Mouse (Mus musculus) stomach, postnatal 0 days (tissue): ENCODE measurements around the gene Pcnx2. TPM values are rescaled to one million over a fixed set of nuclear protein-coding genes. Genes with fewer than 3 reads are reported as not detected.

ENCODE experiments used
- ATAC-seq: fragments of 200-750 bp; cut with Nextera tagmentation; 2 replicates; pipeline ENCODE4 v1.8.0; 2017; ENCODE audit not compliant: low FRiP score, low TSS enrichment
- DNase-seq: peaks from one replicate; pipeline ENCODE4 v3.0.0-alpha.2; 2016; ENCODE audit warnings: low spot score
- H3K27ac ChIP-seq: fragments of 300-500 bp; sonication (generic); replicated peaks from 2 replicates; pipeline ENCODE4 v1.5.1; 2014; ENCODE audit warnings: mild to moderate bottlenecking, control low read depth
- H3K27me3 ChIP-seq: fragments of 300-500 bp; sonication (generic); 2 replicates; pipeline ENCODE4 v1.6.1; 2014; ENCODE audit warnings: low read length; ENCODE audit not compliant: control insufficient read depth, insufficient read depth
- H3K36me3 ChIP-seq: fragments of 300-500 bp; sonication (generic); 2 replicates; pipeline ENCODE4 v1.6.1; 2014; ENCODE audit warnings: low read length, mixed read lengths; ENCODE audit not compliant: control insufficient read depth, insufficient read depth
- H3K4me1 ChIP-seq: fragments of 300-500 bp; sonication (generic); replicated peaks from 2 replicates; pipeline ENCODE4 v1.6.1; 2014; ENCODE audit warnings: antibody characterized with exemption; ENCODE audit not compliant: control insufficient read depth, insufficient read depth
- H3K4me2 ChIP-seq: fragments of 300-500 bp; sonication (generic); replicated peaks from 2 replicates; pipeline ENCODE4 v1.6.1; 2014; ENCODE audit warnings: low read depth, mild to moderate bottlenecking, control low read depth, moderate library complexity
- H3K4me3 ChIP-seq: fragments of 300-500 bp; sonication (generic); 2 replicates; pipeline ENCODE4 v1.5.1; 2014; ENCODE audit warnings: low read depth, low read length, control low read depth
- H3K9ac ChIP-seq: fragments of 300-500 bp; sonication (generic); 2 replicates; pipeline ENCODE4 v1.6.1; 2014; ENCODE audit warnings: mild to moderate bottlenecking, low read length, control low read depth, mixed read lengths
- H3K9me3 ChIP-seq: fragments of 300-500 bp; sonication (generic); 2 replicates; pipeline ENCODE4 v1.6.1; 2016; ENCODE audit warnings: low read length; ENCODE audit not compliant: control insufficient read depth
- CTCF ChIP-seq: IDR thresholded peaks from 2 replicates; pipeline ENCODE4 v1.5.1; 2016; ENCODE audit warnings: antibody characterized with exemption, low read depth, mild to moderate bottlenecking, moderate library complexity
- EP300 ChIP-seq: optimal IDR thresholded peaks from 2 replicates; pipeline ENCODE3; 2016; ENCODE audit warnings: antibody characterized with exemption
- WGBS: fragments of 180-500 bp; shearing (Covaris S2); extraction: QIAGEN DNeasy Blood & Tissue Kit; methylation state at CpG from one replicate; pipeline ENCODE4 v1.1.7; 2014; 5-methylcytosine and 5-hydroxymethylcytosine counted together
- polyA plus RNA-seq: library from polyadenylated mRNA; unstranded; fragments of >200 nt; fragmentation: Nextera tagmentation; extraction: Ambion mirVana; gene quantifications from 2 replicates; pipeline ENCODE4 v1.2.1, GENCODE M21; 2015

Pcnx2 gene
- polyA plus RNA-seq, 1 experiment from 2014 or later: 0.17 TPM

DNA sequence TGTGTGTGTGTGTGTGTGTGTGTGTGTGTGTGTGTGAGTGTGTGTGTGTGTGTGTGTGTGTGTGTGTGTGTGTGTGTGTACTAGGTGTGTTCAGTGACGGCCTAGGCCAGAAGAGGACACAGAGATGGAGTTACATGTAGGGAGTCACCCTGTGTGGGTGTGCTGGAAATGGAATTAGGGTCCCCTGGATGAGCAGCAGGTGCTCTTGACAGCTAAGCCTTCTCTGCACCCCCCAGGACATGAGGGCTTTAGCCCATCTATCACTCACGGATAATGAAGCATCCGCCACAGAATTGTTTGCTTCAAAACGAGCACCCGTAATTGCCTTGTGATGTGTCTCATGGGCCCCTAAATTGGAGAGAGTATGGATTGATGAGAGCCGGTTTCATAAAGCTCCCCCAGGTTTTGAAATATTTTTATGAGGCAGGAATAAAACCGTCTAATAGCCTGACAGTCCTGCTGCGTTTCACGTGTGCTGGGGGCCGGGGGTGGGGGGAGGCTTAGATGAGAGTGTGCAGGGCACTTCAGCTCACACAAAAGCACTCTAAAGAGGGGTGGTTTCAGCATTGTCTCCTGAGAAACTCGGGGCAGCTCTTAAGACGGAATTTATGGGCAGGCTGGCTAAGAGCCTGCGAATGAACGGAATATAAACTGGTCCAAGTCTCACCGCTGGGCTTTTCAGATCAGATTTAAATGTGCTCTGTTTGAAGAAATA lies 54.8 kb downstream of the Pcnx2 start:
- H3K9me3 ChIP-seq: no peaks in the 10 kb centered on the region
- TF ChIP-seq CTCF (no peak), EP300 (no peak)
- H3K9ac ChIP-seq: no peak overlapping the region
- no peaks in the 10 kb centered on the region for H3K36me3 ChIP-seq
- no peak for DNase-seq
- 57% methylated on average over 15 of the region's 15 CpGs for WGBS
- no peak overlapping the region for H3K27ac ChIP-seq
- H3K27me3 ChIP-seq: no peaks in the 10 kb centered on the region
- H3K4me3 ChIP-seq: no peak overlapping the region
- H3K4me1 ChIP-seq: no peaks in the 10 kb centered on the region
- ATAC-seq: no peak
- no peak overlapping the region for H3K4me2 ChIP-seq

DNA sequence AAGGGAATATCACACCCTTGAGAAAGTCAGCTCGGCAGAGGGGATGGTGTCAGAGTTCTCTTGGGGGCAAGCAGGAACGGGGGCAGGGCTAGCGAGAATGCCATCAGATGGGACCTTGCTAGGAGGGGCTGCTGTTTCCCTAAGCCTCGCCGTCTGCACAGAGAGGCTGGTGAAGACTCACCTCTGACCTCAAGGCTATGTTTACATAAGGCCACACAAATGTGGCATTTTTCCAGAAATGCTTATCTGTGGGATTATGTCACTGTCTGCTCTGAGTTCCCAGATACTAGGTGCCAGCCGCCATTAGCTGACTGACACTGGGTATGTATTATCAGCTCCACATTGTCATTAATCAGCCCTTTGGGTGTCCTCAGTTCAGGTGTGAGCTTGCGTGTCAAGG lies 56.0 kb downstream of the Pcnx2 start:
- DNase-seq: no peak
- Histone ChIP-seq H3K4me1 (no peaks in the 10 kb centered on the region), H3K9me3 (no peaks in the 10 kb centered on the region), H3K4me3 (no peak overlapping the region), H3K9ac (no peak overlapping the region), H3K27me3 (no peaks in the 10 kb centered on the region), H3K4me2 (no peak overlapping the region), H3K27ac (no peak overlapping the region), H3K36me3 (no peaks in the 10 kb centered on the region)
- no peak for ATAC-seq
- TF ChIP-seq EP300: no peak
- TF ChIP-seq CTCF: no peak
- WGBS: 42% methylated on average over 7 of the region's 7 CpGs

DNA sequence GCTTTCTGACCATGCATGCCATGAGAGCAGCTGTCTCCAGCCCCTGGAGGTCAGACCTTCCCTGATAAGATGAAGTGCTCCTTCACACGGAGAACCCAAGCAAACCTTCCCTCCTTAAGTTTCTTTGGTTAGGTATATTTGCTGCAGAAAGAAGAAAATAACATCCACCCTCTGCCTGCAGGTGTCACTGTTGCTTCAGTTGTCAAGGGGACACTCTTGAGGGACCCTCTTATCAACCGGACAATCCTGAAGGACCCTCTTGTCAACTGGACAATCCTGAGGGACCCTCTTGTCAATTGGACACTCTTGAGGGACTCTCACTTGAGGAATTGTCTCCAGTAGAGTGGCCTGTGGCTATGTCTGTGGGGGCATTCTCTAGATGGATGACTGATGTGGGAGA lies 73.4 kb downstream of the Pcnx2 start:
- H3K36me3 ChIP-seq: no peaks in the 10 kb centered on the region
- no peaks in the 10 kb centered on the region for H3K27me3 ChIP-seq
- 40% methylated on average over 2 of the region's 2 CpGs for WGBS
- no peak for TF ChIP-seq EP300
- TF ChIP-seq CTCF: peak; percentile 60
- H3K4me2 ChIP-seq: no peak overlapping the region
- H3K9ac ChIP-seq: no peak overlapping the region
- no peak overlapping the region for H3K27ac ChIP-seq
- H3K9me3 ChIP-seq: no peaks in the 10 kb centered on the region
- H3K4me3 ChIP-seq: no peak overlapping the region
- ATAC-seq: no peak
- no peaks in the 10 kb centered on the region for H3K4me1 ChIP-seq
- no peak for DNase-seq

GRCm38 (mm10) chr8:125823719-125824118 lies 74.4 kb downstream of the Pcnx2 start:
- 30% methylated on average over 12 of the region's 12 CpGs for WGBS
- TF ChIP-seq CTCF (no peak), EP300 (no peak)
- Histone ChIP-seq H3K9ac (no peak overlapping the region), H3K4me1 (no peaks in the 10 kb centered on the region), H3K36me3 (no peaks in the 10 kb centered on the region), H3K9me3 (no peaks in the 10 kb centered on the region), H3K27ac (no peak overlapping the region), H3K4me2 (no peak overlapping the region), H3K4me3 (no peak overlapping the region), H3K27me3 (no peaks in the 10 kb centered on the region)
- ATAC-seq (no peak), DNase-seq (no peak)

GRCm38 (mm10) chr8:125822065-125822464 lies 76.1 kb downstream of the Pcnx2 start:
- Histone ChIP-seq H3K4me2 (no peak overlapping the region), H3K4me1 (no peaks in the 10 kb centered on the region), H3K36me3 (no peaks in the 10 kb centered on the region), H3K9me3 (no peaks in the 10 kb centered on the region), H3K9ac (no peak overlapping the region), H3K27me3 (no peaks in the 10 kb centered on the region), H3K27ac (no peak overlapping the region), H3K4me3 (no peak overlapping the region)
- WGBS: 74% methylated on average over 14 of the region's 14 CpGs
- ATAC-seq: no peak
- no peak for DNase-seq
- TF ChIP-seq EP300 (no peak), CTCF (no peak)

- no peak for TF ChIP-seq EP300
- no peak for TF ChIP-seq CTCF
- H3K27ac ChIP-seq: no peak overlapping the region
- no peak for DNase-seq
- WGBS: 59% methylated on average over 7 of the region's 7 CpGs
- H3K9me3 ChIP-seq: no peaks in the 10 kb centered on the region
- H3K4me2 ChIP-seq: no peak overlapping the region
- H3K4me1 ChIP-seq: no peaks in the 10 kb centered on the region
- H3K27me3 ChIP-seq: no peaks in the 10 kb centered on the region
- H3K4me3 ChIP-seq: no peak overlapping the region
- H3K9ac ChIP-seq: no peak overlapping the region
- ATAC-seq: no peak
- no peaks in the 10 kb centered on the region for H3K36me3 ChIP-seq
These were observed 78.3 kb downstream of the Pcnx2 start for GRCm38 (mm10) chr8:125819797-125820196.
